Mouse (Mus musculus): ENCODE data around the gene Lypd4.
A peak's percentile ranks its signal among the peaks of the same experiment; 100 is the strongest.
"Not testable (repeated sequence)": the region's sequence is repeated elsewhere in the genome, so short reads cannot be mapped to it uniquely, and the experiment has no call there.

Lypd4 gene

GRCm38 (mm10) chr7:24869532-24870165, at the start of gene Lypd4, which contains the start of gene Dmrtc2:
TSS of gene Lypd4 (minus strand) at chr7:24869941.
TSS of gene Dmrtc2 (plus strand) at chr7:24870057.
- DNase-seq, result no peak

DNA sequence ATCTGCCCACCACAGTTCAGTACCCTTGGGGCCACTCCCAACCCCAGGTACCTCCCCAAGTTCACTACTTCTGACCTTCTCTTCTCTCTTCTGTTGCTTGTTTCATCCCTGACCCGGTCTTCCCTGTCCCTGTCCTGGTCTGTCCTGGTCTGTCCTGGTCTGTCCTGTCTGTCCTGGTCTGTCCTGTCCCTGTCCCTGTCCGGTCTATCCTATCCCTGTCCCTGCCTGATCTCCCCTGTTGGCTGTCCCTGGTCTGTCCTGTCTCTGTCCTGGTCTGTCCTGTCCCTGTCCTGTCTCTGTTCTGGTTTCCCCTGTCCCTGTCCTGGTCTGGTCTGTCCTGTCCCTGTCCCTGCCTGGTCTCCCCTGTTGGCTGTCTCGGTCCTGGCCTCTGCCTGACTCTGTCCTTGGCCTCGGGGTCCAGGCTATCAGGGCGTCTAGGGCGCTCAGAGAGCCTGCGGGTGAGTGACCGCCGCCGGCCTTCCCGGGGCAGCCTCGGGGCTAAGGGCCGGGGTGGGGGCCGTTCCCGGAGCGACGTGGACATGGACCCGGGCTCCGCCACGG, 49.1 kb upstream of the Lypd4 start:
- no peak for DNase-seq

- DNase-seq, result no peak
These were observed 42.7 kb upstream of the Lypd4 start for GRCm38 (mm10) chr7:24912480-24912879.

GRCm38 (mm10) chr7:24907211-24907748, 37.5 kb upstream of the Lypd4 start:
- DNase-seq, result no peak

DNA sequence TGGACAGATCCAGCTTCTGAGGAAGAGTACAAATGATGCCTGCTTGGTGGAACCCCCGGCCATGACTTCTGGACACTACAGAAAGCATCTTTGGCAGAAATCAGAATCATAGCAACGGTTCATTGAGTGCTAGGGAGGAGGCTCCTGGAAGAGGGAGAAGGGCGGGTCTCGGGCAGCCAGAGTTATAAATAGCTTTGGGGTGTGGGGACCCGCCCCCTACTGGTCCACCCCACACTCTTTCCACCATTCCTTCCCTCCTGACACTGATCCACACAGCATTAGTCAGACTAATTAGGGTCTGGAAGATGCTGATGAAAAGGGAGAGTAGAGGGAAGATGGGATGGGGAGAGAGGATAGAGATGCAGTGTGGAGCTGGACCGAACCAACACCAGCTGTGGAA, 36.8 kb upstream of the Lypd4 start:
- DNase-seq, result no peak

- peak; percentile 52 for DNase-seq
These were observed 35.2 kb upstream of the Lypd4 start for GRCm38 (mm10) chr7:24904936-24905335.

GRCm38 (mm10) chr7:24904070-24904483, 34.3 kb upstream of the Lypd4 start:
- DNase-seq, result peak; percentile 96

GRCm38 (mm10) chr7:24903444-24903825, 33.7 kb upstream of the Lypd4 start:
- DNase-seq, result no peak

DNA sequence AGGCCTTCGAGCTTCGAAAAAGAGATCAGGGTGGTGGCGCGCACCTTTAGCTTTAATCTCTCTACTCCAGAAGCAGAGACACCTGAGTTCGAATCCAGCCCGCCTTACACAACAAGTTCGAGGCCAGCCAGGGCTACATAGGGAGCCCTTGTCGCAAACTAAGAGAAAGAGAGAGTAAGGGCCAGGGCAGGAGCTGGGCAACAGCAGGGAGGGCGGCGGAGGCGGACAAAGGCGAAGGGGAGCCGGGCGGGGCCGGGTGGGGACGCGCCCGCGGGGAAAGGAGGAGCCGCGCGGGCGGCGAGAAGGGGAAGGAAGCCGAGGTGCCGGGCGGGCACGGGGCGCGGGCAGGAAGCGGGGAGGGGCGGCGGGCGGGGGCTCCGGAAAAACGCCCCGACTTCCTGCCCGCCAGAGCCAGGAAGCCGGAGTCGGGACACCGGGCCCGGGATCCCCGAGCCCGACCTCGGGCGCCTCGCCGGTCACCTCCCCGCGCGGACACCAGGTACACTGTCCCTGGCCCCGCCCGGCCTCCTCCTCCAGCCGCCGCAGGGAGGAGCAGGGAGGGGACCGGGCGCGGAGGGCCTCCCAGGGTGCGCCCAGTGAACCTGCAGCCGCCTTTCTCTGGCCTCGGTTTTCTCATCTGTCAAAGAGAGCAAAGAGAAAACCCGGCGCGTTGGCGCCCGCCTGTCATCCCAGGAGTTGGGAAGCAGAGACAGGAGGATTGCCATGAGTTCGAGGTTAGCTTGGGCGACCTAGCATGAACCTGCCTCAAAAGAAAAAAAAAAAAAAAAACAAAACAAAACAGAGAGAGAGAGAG, 33.1 kb upstream of the Lypd4 start, which contains the start of gene Arhgef1:
Gene Arhgef1 (plus strand): TSS at position 283 of the 814 bp plus-strand sequence.
- DNase-seq, result peak; percentile 53

DNA sequence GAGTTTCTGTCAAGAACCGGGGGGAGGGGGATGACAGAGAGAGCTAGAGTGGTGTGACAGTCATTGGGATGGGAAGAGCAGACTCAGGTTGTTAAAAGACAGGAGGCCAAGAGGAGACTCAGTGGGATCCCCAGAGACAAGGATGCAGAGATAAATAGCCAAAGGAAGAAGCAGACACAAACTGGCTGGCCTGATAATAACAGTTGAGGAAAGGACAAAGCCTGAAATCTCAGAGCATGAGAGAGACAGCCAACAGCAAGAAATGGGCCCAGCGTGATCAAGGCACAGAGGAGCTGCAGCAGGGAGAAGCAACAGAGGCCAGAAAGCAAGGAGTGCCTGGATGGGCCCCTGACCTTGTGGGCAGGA, 32.5 kb upstream of the Lypd4 start:
- no peak for DNase-seq

DNA sequence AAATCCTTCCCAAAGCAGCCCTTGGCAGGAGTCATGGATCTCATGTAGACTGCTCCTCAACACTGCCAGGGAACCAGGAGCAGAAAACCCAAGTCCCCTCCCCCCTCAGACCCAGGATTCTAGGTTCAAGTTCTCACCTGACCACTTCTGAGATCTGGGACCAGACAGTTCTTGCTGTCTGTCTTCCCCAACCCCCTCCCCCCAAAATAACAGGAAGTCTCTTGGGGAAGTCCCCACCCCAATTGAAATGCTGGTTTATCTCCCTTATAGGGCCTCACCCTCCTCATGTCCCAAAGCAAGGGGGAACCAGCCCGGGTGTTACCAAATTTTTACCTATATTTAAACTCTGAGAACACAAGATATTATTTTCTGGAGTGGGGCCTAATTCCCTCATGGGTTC, 32.1 kb upstream of the Lypd4 start:
- DNase-seq, result no peak

DNA sequence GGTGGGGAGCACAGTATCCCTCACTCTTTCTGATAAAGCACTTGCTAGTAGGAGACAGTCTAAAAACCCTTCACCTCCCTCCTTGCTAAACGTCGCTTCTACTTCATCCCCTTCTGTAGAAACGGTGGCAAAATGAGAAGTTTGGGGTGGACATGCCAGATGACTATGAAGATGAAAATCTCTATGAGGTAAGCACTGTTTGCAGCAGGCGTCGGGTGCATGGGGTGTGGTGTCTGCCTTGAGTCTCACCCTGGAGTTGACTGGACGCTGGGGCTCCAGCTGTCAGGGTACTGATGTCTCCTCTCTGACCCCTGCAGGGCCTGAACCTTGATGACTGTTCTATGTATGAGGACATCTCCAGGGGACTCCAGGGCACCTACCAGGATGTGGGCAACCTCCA, 31.4 kb upstream of the Lypd4 start:
- no peak for DNase-seq

GRCm38 (mm10) chr7:24897959-24898358, 28.2 kb upstream of the Lypd4 start:
- DNase-seq, result no peak

DNA sequence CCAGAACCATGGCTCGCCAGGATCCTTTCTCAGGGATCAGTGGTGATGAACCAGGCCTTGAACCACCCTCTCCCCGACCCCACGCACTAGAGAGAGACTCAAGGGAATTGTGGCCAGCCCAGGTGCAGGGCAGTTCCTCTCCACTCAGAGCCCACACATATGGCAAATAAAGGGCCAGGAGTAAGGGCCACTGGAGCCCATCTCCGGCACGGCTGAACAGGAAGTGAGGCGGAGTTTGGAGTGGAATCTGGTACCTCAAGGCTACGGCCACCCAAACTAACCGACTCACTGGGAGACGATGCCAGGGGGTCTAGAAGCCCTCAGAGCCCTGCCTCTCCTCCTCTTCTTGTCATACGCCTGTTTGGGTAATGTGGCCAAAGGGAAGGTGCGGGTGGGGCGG, 27.5 kb upstream of the Lypd4 start, which contains the start of gene Cd79a:
Gene Cd79a (plus strand): TSS at position 158 of the 400 bp plus-strand sequence.
- no peak for DNase-seq

DNA sequence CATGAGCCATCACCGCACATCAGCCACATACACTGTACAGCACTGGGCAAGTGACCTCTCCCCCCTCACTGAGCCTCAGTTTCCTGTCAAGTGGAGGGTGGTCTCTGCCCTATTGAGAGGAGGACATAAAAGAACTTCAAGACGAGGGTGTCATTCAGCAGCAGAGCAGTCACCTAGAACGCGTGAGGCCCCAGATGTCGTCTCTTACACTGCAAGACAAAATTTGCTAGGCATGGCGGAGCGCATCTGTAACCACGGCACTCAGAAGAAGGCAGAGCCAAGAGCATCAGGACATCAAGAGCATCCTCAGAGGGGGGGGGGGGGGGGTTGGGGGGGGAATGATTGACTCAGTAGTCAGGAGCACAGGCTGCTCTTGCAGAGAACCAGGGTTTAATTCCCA, 26.5 kb upstream of the Lypd4 start:
- no peak for DNase-seq

- DNase-seq, result not testable (repeated sequence)
These were observed 26.0 kb upstream of the Lypd4 start for GRCm38 (mm10) chr7:24895749-24896148.

GRCm38 (mm10) chr7:24892125-24892583, 22.4 kb upstream of the Lypd4 start:
- DNase-seq, result no peak

GRCm38 (mm10) chr7:24891241-24892124, 21.7 kb upstream of the Lypd4 start:
- DNase-seq, result no peak

DNA sequence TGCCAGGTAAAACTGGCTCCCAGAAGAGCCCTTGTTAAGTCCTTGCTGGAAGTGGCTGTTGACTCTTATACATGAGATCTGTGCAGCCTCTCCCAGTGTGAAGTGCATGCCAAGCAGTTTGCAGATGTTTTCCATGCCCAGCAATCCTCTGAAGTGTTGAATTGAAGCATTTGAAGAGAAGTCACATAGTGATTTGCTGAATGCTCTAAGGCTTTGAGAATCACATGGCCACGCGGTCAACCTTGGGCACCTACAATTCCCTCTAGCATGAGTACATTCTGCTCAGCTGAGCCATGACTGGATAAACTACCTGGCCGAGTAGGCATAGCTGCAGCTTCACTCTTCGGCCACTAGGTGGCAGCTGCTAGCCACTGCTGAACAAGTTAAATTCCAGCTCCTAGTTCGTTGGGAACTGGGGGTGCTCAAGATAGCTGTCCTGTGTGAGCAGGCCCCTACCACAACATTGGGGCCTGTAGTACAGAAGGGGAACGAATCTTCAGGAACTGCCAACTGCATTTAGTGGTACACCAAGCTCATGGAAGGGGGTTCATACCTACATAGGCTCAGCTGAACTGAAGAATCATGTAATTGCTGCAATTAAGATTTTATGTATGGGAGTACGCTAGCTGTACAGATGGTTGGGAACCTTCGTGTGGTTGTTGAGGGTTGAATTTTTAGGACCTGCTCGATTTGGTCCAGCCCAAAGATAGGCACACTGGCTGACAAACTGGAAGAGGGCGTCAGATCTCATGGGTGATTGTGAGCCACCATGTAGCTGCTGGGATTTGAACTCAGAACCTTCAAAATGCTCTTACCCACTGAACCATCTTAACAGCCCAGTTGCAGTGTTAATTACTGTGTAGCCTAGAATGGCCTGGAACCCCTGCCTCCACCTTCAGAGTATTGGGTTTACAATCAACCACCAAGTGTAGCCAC, 20.8 kb upstream of the Lypd4 start:
- peak; percentile 66 for DNase-seq

DNA sequence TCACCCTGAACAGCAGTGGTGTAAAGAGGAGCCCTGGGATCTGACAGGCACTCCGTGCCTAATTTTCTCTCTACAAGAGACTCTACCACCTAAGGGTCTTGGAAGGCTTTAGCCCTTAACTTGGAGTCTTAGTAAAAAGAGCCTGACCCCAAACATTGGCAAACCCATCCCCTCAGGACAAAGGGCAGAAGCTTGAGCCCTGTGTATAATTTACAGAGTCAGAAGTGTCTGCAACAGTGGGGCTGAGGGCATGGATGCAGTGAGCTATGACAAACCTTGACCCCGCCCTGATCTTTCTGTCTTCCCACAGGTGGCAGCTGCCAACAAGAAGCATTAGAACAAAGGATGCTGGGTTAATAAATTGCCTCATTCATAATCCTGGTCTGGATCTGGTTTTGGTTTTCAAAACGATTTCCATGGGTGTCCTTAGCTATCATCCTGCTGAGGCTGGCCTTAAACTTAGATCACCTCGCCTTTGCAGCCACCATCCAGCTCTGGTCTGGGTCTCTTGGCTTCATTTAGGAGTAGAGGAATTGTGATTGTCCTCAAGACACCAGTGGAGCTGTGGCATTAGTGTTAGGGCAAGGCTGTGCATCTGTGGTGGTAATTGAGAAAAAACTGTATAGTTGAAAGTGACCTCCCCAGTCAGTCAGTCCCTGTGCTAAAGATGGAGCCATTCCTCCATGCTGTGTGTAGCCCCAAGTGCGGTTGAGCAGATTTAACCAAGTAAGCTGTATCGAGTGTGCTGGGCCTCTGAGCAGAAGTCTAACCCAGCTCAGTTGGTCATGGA, 19.9 kb upstream of the Lypd4 start:
- DNase-seq, result no peak
